Mouse (Mus musculus) gonadal fat pad, adult 2 months (tissue): ENCODE data around the gene Ankrd60. TPM values are rescaled to one million over a fixed set of nuclear protein-coding genes. Genes with fewer than 3 reads are reported as not detected.
A peak's percentile ranks its signal among the peaks of the same experiment; 100 is the strongest.

Source experiments
- DNase-seq: peaks from one replicate; pipeline ENCODE4 v3.0.0-alpha.2; 2012; ENCODE audit warnings: low read depth
- polyA plus RNA-seq: library from polyadenylated mRNA; depleted of rRNA; stranded (reverse); fragments of >200 nt; gene quantifications from 2 replicates; pipeline ENCODE4 v1.2.3, GENCODE M21; 2012; rRNA removed

The Ankrd60 gene
- 1.5 and 2.9 TPM in 2 replicates for polyA plus RNA-seq

- DNase-seq: no peak
Observed at GRCm38 (mm10) chr2:173577669-173578557, at the start of gene Ankrd60. Ankrd60 (minus strand) TSS chr2:173578365.

GRCm38 (mm10) chr2:173625786-173626185 lies 47.6 kb upstream of the Ankrd60 start:
- DNase-seq: no peak

- DNase-seq: no peak
Observed at GRCm38 (mm10) chr2:173624667-173625066, 46.5 kb upstream of the Ankrd60 start.

GRCm38 (mm10) chr2:173622173-173622601 lies 44.0 kb upstream of the Ankrd60 start:
- DNase-seq: no peak

GRCm38 (mm10) chr2:173620645-173621044 lies 42.5 kb upstream of the Ankrd60 start:
- DNase-seq: no peak

- no peak for DNase-seq
Observed at GRCm38 (mm10) chr2:173619132-173619531, 41.0 kb upstream of the Ankrd60 start.

- DNase-seq: no peak
Observed at GRCm38 (mm10) chr2:173616156-173616555, 38.0 kb upstream of the Ankrd60 start.

GRCm38 (mm10) chr2:173615378-173616081 lies 37.4 kb upstream of the Ankrd60 start:
- no peak for DNase-seq

- DNase-seq: no peak
Observed at GRCm38 (mm10) chr2:173608020-173608958, 30.1 kb upstream of the Ankrd60 start.

- no peak for DNase-seq
Observed at GRCm38 (mm10) chr2:173606415-173606804, 28.2 kb upstream of the Ankrd60 start.

GRCm38 (mm10) chr2:173605713-173606414 lies 27.7 kb upstream of the Ankrd60 start:
- DNase-seq: no peak

- peak; percentile 33 for DNase-seq
Observed at GRCm38 (mm10) chr2:173601861-173602260, 23.7 kb upstream of the Ankrd60 start.

- no peak for DNase-seq
Observed at GRCm38 (mm10) chr2:173595374-173595781, 17.2 kb upstream of the Ankrd60 start.

GRCm38 (mm10) chr2:173594313-173595063 lies 16.3 kb upstream of the Ankrd60 start:
- peak; percentile 70 for DNase-seq

GRCm38 (mm10) chr2:173593841-173594240 lies 15.7 kb upstream of the Ankrd60 start:
- DNase-seq: no peak

- no peak for DNase-seq
Observed at GRCm38 (mm10) chr2:173592781-173593180, 14.6 kb upstream of the Ankrd60 start.

- no peak for DNase-seq
Observed at GRCm38 (mm10) chr2:173587411-173587810, 9.2 kb upstream of the Ankrd60 start.

- DNase-seq: no peak
Observed at GRCm38 (mm10) chr2:173586118-173586968, 8.2 kb upstream of the Ankrd60 start.

GRCm38 (mm10) chr2:173585387-173586117 lies 7.4 kb upstream of the Ankrd60 start:
- no peak for DNase-seq
